Mouse (Mus musculus) layer of hippocampus, adult 18-20 months (tissue): ENCODE data around the gene Klhdc8b. TPM values are rescaled to one million over a fixed set of nuclear protein-coding genes. Genes with fewer than 3 reads are reported as not detected.

ENCODE experiments used
- DNase-seq, 2 experiments: peaks; one replicate each; pipeline ENCODE4 v3.0.0; 2022; ENCODE audit warnings: low spot score in 2 of 2
- total RNA-seq, 2 experiments: library from RNA; stranded (reverse); gene quantifications; 2 replicates each; pipeline ENCODE4 v1.2.3; 2021

The Klhdc8b gene
- total RNA-seq, 2 experiments from 2014 or later, result 18.8 to 19.6 TPM

DNA sequence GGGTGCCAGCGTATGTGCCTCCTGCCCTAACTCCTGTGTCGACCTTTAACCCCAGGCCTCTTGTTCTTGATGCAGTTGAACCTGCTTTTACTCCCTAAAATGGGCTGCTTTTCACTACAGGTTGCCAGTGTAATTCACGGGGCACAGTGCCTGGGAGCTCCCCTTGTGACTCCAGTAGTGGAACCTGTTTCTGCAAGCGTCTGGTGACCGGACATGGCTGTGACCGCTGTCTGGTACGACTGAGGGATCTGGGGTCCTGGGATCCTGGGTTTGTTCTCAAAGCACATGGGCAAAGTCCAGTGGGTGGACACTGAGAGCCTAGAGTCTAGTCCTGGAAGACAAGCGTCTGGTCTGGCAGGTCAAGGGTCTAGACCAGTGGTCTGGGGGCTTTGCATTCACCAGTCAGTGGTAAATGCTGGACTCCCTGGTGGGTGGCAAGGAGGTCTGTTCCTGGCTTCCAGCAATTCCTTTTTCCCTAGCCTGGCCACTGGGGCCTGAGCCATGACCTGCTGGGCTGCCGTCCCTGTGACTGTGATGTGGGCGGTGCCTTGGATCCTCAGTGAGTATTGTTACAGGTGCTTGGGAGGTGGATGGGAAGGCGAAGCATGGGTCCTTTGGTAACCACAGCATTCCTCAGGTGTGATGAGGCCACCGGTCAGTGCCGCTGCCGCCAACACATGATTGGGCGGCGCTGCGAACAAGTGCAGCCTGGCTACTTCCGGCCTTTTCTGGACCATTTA lies 21.8 kb upstream of the Klhdc8b start:
- DNase-seq, result no peak

DNA sequence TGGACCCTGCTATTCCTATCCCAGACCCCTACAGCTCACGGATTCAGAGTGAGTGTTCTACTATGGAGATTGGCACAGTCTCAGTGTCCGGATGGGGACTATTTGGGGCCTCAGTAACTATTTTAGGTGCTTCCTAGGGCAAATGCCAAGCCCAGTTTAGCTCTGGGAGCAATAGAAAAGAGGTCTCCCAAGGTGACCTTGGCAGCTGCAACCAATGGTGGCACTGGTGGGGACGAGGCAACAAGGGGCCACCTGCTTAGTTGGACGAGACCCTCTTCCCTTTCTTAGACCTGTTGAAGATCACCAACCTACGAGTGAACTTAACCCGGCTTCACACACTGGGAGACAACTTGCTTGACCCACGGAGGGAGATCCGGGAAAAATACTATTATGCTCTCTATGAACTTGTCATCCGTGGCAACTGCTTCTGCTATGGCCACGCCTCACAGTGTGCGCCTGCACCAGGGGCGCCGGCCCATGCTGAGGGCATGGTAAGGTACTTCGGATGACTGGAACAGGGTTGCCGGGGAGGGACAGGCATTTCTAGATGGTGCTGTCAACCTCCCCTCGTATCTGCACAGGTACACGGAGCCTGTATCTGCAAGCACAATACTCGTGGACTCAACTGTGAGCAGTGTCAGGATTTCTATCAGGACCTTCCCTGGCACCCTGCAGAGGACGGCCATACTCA lies 20.3 kb upstream of the Klhdc8b start:
- DNase-seq, result no peak

DNA sequence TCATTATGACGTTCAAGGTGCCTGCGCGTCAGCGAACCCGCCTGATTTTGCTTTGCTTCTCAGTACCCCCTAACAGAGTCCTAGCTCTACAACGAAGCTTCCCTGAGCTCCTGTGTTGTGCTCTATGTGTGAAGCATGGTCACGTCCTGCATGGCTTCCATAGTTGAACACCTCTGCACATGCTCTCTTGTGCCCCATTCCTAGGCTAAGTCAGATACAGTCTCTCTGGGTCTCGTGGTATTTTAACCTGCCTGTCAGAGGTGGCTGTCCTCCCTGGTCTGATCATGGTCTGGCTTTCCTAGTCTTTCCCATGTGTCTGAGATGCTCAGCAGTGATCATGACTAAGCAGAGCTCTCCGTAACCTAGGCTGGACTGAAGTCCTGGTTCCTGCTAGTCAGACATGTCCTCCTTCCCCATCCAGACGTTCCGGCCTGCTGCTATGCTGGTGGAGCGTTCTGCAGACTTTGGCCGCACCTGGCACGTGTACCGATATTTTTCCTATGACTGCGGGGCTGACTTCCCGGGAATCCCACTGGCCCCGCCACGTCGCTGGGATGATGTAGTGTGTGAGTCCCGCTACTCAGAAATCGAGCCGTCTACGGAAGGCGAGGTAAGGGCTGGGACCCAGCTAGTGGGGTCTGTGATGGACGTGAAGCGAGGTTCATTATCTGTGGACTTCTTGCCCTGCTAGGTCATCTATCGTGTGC lies 19.6 kb upstream of the Klhdc8b start:
- no peak for DNase-seq

DNA sequence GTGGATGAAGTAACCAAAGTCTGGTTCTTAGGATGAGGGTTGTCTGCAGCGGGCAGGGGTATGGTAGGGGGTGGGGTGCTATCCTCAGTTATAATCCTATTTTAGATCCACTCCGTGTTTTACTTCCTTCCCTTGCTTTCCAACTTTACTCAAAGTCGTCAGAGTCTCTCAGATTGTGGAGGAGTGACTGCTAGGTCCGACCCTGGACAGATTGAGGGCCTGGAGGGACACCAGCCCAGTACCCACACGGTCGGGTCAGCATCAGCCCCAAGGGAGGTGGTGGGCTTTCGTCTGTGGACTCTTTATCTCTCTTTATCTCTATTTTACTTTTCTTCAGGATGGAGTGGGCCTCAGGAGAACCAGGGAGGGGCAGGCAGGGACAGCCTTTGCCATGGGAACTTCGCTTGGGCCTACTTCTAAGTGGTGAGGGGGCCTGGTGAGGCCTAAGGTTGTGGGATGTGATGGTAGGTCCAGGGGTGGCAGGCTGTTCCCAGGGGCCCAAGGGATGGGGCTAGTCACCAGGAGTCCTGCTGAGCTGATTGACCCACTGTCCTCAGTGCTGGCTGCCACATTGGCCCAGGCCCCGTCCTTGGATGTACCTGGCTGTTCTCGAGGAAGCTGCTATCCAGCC lies 18.5 kb upstream of the Klhdc8b start, which contains the start of gene Lamb2:
Gene Lamb2 (plus strand): TSS at position 16 of the 631 bp plus-strand sequence.
- DNase-seq, result no peak

DNA sequence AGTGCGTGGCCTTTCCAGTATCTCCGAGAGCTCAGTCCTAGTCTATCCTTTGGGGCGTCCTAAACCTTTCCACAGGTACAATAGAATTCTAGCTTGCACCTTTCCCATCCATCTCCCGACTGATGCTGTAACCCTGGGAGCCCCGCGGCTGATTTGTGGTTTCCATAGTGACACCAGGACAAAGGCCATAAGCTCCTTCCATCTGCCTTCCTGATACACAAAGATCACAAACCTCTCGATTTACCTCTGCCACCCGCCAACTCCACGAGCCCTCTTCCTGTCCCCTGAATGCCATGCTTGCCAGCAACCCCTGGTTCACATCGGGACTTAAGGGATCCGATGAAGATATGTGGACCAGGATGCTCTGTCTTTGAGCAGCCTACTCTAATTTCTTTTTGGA lies 17.9 kb upstream of the Klhdc8b start:
- DNase-seq, result no peak

DNA sequence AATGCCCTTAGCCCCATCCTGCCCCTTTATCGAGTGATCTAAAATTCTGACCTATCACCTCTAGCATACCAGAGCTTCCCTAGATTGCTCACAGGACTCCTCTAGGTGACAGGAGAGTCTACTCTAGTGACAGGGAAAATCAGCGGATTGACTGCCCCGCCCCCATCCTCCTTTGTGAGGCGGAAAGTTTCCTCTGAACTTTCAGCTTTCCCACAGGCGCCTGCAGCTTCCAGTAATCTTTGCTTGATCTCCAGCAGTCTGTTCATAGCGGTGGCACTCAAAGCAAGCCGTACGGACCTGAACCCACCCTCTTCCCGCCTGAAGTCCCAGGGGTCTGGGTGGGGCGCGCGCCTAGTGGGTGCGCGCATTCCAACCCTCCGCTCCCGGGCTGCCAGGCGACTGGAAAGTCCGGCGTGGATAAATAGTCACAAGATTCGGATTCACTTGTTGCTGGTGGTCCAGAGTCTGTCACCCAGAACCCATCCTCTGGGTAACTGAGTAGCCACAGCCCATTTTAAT lies 17.3 kb upstream of the Klhdc8b start:
- DNase-seq, result peak in 1 of 2 experiments; percentile 31

DNA sequence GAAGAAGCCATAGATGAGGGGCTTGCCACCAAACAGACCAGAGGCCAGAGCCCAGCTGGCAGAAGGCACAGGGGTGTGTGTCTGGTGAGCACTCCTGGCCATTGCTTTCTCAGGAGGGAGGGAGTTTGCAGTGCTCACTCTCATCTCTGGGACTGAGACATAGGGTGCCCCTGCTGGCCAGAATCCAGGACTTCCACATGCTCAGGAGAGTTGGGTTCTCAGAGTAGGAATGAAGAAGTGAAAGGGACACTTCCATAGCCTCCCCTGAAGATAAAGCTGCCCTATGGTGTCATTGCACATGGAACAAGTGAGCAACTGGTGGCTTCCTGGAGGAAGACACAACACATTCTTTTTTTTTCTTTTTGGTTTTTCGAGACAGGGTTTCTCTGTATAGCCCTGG lies 13.1 kb upstream of the Klhdc8b start:
- DNase-seq, result no peak

DNA sequence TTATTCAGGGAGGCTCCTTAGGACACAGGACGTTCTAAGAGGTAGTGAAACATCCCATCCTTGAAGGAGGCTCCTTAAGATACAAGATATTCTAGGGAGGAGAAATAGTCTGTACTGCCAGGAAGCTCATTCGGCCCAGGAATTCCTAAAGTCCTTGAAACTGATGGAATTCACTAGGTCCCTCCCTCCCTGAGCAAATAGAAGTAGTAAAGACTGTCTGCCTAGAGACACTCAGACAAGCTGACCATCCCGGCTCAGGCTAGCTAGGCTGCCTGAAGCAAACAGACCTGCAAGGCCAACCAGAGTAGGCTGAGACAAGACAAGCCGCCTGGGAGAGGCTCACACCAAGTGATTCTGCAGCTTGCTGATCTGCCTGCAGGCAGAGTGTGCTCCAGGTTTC lies 8.5 kb upstream of the Klhdc8b start:
- no peak for DNase-seq

DNA sequence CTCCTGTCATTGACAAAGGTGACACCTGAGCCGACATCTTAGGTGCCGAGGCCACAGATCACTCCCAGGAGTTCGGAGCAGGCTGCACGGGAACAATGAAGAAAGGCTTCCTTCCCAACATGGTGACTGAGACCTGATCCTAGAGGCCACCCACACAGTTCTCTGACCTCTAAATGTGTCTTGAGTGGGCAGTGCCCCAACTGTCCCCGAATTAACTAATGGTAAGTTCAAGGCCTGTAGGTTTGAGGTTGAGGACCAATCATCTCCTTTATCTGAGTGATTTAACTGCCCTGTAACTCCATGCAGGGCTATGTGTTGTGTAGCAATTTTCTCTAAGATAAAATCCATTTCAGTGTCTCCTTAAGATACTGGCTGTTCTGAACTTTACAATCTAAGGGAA lies 8.0 kb upstream of the Klhdc8b start:
- DNase-seq, result no peak

DNA sequence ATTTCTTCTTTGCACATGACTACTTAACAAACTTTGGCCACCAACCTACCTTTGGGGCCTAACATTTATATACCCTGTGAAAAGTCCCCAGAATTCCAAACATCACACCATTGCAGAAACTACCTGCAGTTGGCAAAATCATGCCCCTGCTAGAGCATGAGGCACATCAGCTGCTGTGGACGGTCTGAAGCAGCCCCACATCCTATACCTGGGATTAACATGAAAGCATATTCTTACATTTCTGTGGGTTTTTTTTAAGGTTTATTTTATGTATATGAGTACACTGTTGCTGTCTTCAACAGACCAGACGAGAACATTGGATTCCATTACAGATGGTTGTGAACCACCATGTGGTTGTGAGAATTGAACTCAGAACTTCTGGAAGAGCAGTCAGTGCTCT lies 4.8 kb upstream of the Klhdc8b start:
- no peak for DNase-seq

DNA sequence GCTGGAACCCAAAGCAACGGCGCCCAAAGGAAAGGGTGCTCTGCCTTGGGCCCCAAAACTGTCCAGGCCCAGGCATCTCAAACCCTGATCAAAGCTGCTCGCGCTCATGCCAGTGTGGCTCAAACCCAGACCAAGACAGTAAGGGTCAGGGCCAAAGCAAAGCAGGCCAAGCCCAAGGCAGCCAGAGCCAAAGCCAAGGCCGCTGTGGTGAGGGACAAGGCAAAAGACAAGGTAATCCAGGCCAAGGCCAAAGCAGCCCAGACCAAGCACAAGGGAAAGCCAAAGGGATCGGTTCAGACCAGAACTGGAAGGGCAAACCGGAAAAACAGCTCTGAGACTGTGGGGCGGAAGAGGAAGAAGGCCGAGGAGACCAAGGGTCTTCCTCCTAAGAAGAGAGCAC lies 2.3 kb upstream of the Klhdc8b start:
- DNase-seq, result no peak

DNA sequence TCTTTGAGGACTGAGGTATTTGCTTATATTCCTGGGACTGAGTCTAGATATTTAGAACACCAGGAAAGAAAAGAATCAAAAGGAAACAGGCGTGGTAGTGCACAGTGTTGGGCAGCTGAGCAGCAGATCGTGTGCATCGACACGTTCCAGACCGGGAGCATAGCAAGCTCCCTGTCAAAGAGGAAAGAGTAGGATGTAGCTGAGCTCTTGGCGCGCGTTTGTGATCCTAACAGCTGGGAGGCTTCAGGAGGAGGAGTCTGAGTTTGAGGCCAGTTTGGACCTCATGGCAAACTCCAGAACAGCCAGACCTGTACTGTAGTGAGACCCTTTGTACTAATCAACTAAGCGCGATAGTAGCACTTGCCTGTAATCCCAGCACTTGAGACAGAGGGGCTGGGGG lies 811 bp upstream of the Klhdc8b start:
- no peak for DNase-seq

DNA sequence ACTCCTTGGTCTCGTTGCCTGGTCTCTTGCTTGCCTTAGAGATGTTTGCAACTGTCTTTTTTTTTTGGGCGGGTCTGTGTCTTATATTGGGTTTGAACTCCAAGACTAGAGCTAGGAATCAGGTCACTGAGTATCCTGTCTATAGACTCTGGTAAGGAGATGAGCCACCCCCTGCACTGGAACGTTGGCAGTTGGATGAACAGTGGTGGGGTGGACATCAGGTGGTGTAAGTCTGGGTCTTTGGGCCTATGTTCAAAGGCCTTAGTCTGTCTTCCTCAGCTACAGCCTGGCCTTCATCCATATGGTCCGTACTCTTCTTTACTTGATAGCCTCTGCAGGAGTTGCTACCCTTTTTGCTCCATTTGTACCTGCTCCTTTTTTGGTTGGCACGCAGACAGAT lies 294 bp upstream of the Klhdc8b start:
- no peak for DNase-seq

DNA sequence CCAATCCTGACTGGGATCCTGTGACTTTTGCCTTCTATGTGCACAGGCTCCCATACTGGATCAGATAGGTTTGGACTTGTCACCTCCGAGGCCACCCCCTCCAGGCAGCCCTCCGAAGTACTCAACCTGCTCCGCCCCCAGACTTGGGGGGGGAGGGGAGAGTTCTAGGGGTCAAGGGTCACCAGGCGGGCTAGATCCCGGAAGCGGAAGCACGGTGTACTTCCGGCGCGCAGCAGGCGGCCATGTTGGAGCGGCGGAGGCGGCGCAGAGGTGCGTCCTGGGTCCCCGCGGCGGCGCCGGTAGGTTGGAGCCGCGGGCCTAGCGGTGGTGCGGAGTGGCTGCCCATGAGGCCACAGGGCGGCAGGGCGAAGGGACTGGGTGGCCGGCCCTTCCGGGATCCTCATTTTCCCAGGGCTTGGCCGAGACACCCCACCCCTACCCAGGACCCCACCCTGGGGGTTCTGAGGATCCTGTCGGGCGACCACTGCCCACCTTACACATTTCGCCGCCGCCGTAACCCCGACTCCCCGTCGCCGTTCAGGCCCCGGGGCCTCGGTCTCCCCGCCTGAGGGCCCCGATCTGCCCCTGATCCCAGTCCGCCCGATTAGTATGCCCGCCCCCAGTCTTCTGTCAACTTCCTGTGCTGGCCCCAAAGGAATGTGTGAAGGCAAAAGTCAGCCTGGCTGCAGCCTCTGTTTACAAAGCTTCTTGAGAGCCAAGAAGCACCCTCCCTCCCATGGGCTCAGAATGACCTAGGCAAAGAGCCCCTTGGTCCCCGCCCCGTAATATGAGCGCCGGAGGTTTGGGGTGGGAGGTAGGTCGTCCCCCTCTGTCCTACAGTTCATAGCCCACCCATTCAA lies 832 bp downstream of the Klhdc8b start, which contains the start of gene Ccdc71:
Gene Ccdc71 (plus strand): TSS at position 209 of the 860 bp plus-strand sequence.
- peak; percentile 80 to 89 for DNase-seq

DNA sequence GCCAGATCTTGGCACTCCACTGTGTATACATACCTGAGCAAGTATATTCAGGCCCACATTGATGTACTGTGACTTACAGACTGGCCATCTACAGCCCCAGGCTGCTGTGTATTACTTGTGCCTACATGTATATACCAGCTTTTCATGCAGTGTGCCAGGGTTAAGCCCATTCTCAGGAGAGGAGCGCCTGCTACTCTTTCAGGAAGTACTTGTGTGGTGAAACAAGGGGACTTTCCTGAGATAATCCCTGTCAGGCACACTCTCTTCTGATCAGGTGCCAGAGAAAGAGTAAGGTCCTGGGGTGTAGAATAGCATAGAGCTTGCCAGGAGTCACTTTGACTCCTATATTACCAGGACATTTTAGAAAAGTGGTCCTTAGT lies 1.5 kb downstream of the Klhdc8b start:
- DNase-seq, result no peak

DNA sequence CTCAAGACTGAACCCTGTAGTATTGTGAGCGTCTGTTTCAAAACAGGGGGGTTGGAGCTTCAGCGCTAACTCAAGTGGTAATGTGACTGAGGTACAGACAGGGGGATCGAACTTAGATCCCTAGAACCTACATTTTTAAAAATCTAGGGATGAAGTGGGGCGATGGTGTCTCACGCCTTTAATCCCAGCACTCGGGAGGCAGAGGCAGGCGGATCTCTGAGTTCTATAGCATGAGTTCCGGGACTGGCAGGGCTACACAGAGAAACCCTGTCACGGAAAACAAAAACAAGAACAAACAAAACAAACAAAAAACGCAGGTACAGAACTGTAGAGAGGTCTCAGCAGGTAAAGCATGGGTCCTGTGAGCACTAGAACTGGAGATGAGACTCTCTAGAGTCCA lies 4.4 kb downstream of the Klhdc8b start:
- no peak for DNase-seq

DNA sequence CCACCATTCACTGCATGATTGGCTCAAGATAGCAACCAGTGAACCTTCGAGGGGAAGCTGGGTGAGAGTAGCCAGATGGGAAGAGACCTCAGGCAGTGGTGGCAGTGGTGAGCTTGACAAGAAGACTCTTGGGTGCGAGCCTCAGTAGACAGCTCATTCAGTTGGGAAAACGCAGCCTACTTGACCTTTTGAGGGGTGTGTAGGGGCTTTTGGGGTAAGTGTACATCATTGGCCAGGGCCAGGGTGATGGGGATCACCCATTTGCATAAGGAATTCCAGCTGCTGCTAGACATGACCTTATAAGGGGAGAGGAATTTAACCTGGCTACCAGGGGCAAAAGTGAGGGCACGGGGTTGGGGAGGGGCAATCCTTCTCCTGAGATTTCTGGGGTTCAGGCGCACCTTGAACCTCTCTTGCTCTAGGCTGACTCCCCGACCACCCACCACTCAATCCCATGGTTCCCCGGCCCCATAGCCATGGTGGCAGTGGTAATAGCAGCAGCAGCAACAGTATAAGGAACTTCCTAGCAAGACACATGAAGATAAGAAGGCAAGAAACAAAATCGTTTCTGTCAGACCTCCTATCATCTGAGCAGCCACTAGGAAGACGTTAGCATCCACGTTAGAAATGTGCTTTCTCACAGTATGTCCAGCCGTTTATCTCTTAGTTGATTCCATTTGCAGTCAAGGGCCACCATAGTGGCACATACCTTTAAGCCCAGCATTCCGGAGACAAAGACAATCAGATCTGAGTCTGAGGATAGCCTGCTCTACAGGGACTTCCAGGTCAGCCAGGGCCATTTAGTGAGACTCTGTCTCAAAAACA lies 5.4 kb downstream of the Klhdc8b start:
- no peak for DNase-seq

DNA sequence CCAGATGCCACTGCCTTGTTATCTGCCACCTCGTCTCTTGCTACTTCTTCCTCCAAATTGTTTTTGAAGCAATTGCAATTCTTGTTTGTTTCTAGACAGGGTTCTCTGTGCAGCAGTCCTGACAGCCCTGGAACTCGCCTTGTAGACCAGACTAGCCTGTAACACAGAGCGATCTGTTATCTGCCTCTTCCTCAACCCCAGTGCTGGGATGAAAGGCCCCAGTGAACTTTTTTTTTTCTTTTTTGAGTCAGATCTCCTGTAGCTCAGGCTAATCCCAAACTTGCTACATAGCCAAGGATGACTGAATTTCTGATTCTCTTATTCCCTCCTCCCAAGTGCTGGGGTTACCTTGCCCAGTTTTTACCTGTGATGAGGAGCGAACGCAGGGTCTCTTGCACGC lies 7.0 kb downstream of the Klhdc8b start:
- no peak for DNase-seq

DNA sequence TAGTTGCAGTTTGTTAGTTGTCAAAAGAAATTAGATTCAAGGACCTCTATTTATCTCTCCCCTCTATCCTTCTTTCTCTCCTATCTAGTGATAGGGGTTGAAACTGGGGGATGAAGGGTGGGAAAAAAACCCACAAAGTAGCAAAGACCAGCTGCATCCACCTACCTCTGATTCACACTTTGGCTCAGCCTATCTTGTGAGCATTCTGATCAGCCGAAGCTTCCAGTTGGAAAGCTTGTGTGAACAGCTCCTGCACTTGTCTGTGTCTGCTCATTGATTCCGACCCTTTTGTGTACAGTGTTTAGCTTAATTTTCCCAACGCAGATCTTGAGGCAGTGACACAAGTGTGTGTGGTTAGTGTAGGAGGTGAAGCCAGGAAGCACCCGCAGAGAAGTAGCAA lies 7.9 kb downstream of the Klhdc8b start:
- DNase-seq, result peak in 1 of 2 experiments; percentile 64

DNA sequence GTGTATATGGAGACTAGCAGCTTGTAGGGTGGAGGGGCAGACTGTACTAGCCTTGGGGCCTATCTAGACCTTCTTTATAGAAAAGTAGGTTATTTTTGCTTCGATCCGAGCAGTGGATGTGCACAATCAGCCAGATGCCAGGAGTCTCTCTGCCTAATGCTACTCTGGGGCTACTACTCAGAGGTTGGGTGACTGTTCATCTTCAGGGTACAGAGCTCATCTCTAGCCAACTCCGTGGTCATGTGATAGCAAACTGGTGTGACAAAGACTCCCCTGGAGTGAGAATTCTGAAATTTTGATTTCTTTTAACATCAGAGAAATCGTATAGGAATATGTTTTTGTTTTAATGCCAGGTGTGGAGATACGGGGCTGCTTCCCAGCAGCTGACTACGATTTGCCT lies 8.5 kb downstream of the Klhdc8b start:
- no peak for DNase-seq
